Mouse (Mus musculus): Measurements from ENCODE around the gene Camk1g.

Gene Camk1g

DNA sequence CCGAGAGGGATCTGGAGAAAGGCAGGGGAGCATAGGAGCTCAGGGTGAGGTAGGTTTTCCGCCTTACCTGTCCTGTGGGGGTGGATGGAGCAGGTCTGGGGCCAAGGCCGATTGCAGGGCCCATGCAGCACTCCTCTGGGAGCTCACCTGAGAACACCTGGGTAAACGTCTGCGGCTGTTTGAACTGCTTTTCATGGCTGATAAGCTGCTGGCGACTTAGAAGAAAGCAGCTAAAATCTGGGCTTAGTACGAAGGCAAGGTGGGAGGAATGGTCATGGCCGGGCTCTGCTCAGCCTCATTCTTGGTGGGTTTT is 68.0 kb downstream of the Camk1g start:
- DNase-seq (ENCODE audit: low read depth, low spot score), result no peak

GRCm38 (mm10) chr1:193301216-193302092 is 68.6 kb downstream of the Camk1g start:
- no peak for DNase-seq (ENCODE audit: low read depth, low spot score)

DNA sequence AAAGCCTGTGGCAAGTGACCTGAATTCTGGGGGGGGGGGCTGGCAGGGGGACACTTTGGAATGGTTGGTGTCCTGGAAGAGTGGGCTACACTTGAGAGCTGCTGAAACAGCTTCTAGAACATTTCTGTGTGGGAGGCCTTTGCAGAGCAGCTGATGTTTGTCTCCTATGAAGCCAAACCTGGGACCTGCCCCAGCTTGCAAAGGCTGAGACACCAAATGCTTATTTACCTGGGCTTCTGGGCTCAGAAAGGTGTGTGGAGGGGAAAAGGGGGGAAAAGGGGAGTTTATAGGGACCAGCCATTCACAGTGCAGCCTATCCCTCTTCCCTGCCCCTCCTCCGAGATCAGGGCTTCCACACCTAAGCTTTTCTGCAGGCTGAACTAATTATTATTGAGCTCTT is 70.1 kb downstream of the Camk1g start:
- DNase-seq (ENCODE audit: low read depth, low spot score), result no peak

GRCm38 (mm10) chr1:193298141-193298765 is 71.8 kb downstream of the Camk1g start:
- DNase-seq (ENCODE audit: low read depth, low spot score), result no peak
